Mouse (Mus musculus) naive thymus-derived CD4-positive, alpha-beta T cell, adult 2 months (primary cell): ENCODE measurements around the gene Nckap5l.

Source experiments
- DNase-seq: peaks from one replicate; pipeline ENCODE4 v3.0.0-alpha.2; 2011; ENCODE audit warnings: low read depth

The Nckap5l gene

DNA sequence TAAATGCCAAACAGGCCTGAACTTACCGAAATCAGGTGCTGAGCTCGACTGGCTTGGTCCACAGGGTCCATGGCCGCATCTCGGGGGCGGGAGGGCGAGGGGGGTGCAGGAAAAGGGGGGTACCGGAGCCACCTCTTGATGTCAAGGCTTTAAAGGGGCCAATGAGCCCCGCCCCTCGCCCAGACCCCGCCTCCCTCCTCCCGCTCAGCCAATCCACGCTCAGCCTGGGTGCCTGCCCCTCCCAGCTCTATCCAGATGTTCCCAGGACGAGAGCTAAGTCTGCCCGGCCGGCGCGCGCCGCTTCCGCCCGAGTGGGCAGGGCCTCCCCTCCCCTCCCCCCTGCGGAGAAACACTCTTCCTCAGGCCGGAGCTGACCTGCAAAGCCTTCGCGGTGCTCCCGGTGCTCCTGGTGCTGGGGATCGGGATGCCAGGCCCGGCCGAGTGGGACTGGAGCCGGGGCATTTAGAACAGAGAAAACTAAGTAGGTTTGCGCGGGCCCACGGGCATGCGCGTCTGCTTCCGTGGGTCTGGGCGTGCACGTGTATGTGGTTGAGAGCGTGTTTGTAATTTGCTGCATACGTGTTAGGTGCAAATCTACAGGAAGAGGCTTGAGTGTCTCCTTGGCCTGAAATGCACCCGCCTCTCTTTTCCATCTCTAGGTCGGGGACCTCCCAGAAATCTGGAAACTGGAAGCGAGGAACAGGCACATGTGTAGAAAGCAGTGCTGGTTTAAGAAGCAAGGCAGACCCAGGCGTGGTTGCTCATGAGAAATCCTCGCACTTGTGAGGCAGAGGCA, at the start of gene Nckap5l:
Nckap5l (minus strand) TSS at position 143 of the 796 bp plus-strand sequence.
- peak; percentile 96 for DNase-seq

DNA sequence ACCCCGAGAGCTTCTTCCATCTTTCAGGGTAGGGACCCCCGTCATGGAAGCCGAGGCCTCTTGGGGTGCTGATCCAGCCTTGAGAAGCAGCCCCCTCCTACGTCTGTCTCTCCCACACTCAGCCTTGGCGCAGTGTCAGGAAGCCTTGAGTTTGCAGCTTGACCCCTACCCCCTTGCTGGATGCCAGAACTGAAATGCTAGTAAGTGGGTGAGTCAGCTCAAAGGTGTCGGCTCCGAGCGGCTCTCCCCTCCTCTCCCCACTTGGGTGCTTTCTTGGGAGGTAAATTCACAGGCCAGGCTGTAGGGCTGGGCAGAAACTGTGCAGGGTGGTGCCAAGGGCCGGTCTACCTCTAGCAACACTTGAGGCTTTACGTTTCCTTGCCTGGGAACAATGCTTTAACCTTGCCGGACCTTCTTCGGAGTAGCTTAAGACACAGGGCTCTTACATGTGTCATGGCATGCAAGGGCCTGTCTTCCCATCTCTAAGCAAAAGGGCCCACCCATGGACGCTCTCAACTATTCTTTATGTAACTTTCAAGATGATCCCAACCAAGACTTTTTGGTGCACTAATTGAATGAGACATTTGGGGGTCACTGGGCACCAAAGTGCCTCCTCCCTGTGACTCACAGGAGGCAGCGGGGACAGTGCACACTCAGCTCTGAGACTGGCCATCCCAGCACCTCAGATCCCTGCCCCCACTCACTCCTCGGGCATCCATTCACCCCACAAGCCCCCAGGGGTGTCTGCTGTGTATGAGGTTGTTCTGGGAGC, 48.0 kb upstream of the Nckap5l start:
- no peak for DNase-seq

DNA sequence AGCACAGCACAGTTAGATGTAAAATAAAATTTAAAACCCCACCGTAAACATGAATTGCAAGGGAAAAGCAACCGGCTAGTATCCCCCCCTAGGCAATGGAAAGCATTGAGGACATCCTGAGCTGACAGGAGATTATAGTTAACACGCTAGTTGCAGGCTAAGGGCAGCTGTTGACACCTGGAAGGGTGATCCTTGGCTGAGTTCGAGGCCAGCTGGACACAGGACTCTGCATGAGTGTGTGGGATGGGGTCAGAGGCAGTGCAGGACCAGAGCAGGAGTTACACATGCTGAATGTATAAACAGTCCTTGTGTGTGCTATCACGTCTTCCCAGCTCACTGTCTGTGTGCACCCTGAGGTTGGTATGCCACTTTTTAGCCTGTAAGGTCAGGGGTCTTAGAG, 45.7 kb upstream of the Nckap5l start:
- DNase-seq = no peak

DNA sequence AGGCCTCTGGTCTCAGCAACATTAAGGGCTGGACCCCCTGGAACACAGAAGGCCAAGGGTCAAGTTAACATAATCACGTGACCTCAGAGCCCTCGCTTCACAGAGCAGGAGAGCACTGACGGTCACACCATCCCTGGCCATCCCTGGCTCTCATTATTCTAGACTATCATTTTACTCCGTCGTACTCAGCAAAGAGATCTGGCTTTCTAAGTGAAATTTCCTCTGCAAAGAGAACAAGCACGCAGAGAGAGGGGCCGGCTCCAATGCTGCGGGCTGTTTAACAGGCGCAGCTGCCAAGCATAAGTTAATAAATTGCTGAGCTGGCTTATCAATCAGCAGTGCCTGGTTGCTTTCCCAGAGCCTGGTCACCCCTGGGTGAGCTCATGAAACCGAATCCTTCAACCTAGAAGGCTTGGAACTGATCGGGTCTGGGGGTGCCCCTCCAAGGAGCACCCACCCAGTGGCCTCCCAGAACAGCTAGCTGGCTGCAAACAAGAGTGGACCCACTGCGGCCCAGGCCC, 44.8 kb upstream of the Nckap5l start:
- DNase-seq = no peak

DNA sequence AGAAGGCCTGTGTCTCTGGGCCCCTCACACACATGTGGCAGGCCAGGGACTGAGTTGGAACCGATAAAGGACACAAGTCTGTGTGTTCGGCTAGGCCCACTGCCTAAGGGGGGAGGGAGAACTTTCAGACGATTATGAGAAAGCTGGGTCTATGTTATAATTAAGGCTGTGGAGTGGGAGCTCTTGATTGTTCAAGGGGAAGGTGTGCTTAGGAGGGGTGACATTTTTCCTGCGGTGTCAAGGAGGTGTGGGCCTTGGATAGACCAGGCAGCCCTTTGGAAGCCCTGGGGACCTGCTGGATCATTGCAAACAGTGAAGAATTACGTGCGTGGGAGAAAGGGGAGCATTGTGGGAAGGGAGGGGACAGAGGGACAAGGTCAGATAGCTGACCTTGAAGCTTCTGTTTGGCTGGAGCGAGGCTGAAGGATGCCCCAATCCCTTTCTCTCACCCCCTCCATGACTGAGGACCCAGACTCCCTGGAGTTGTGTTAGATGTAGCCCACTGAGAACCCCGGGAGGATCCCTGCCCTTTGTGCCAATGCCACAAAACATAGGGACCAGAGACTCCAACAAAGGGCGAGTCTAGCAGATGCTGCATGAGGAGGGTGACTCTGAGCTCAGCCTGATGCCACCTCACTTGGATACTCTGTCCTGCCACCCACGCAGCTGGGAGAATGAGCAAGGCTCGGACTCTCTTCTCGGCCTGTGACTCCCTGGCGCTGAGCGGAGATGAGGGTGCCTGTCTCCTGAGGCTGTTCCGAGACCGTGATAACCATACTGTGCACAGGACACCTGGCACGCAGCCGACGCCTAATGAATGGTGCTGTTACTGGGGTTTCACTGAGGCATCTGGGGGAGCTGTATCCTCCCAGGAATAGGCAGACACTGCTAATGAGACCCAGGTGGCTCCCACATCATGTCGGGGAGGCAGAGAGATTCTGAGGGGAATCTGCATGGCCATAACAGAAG, 44.0 kb upstream of the Nckap5l start:
- DNase-seq = no peak

DNA sequence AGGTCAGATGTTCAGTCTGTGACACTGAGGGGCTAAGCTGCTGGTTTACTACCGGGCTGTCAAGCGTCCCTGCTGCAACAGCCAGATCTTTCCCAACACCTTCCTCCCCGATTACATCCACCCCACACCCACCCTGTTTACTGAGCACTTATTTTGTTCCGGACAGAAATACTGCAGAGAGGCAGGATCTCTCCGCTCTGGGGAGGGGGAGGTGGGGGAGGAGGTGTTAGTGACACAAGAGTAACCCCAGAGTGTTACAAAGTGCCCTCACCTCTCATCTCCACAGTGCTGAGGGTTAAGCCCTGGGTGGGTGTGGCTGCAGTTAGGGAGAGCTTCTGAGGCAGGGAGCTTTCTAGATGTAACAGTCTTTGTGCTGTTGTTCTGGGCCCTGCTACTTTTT, 42.8 kb upstream of the Nckap5l start:
- DNase-seq = no peak

DNA sequence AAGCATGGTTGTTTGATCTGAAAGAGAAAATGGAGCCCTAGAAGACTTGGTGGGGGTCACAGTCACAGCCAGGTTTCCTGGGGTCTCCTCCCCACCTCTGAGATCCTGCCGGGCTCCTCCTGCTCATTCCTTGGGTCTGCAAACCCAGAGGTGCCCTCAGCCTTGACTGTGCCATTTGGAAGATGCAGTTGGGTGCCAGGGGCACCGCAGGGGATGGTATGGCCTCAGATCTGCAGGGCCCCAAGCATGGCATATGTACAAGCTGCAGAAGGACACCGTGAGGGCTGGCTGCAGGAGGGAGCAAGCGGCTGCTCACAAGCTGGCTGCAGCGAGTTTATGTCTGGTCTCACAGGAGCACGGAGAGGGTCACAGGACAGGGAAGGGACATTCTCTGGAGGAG, 42.2 kb upstream of the Nckap5l start:
- DNase-seq = no peak

DNA sequence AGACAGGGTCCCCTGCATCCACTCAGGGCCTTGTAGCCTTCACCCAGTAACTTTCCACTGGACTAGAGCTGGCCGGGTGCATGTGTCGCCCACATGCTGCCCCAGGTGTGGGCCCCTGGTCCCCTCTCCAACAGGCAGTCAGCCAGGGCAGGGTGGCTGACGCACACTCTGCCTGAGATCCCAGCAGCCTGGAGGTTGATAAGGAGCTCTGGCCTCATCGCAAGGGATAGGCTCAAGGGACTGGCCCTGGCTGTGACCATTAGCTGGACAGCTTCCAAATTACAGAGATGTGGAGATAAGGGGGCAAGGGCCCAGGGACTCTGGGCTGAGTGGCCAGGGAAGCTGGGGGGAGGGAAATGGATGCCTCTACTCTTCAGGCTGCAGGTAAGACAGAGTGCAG, 41.2 kb upstream of the Nckap5l start:
- DNase-seq = no peak

DNA sequence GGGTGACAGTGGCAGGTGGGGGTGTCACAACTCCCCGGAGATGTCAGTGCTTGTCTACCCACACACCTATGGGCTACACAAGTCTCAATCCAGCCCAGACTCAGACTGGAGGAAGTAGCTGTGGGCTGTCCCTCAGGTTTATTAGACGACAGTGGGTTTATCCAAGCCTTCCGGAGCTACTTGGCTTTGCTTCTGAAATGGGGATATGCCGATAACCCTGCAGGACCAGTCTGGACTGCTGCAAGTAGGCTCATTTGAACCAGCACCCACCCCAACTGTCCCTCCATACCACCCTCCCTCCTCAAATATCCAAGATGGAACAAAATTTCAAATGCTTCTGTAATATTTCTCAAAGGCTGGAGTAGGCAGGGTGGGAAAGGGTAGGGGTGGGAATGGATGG, 40.8 kb upstream of the Nckap5l start:
- DNase-seq = no peak

DNA sequence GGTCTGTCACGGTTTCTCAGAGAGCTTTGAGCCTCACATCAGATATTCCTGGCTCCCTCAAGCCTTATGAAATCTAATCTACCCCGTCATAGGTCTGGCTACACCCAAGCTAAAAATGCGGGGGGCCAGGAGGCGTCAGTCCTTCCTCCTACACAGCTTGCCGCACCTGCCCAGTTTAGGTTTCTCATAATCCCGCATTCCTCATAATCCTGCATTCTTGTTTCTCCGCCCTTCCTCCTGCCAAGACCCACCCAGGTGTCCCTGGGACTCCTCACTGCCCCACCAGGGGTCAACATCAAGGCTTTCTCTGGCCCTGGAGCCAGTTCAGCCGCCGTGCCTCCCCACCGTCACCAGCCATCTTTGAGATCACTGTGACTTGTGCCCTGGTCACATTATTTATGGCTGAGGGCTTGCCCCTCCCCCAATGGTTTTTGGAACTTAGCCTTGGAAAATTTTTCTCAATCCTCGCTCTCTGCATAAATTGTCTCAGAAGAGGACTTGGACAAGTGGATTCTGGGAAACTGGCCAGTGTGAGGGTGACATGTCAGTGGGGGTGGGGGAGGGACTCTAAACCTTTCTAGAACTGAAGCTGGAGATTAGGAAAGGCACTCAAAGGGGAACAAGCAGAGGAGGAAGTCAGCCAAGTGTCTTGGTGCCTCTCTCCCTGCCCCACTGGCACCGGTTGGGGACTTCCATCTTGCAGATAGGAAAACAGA, 40.1 kb upstream of the Nckap5l start:
- DNase-seq = no peak

DNA sequence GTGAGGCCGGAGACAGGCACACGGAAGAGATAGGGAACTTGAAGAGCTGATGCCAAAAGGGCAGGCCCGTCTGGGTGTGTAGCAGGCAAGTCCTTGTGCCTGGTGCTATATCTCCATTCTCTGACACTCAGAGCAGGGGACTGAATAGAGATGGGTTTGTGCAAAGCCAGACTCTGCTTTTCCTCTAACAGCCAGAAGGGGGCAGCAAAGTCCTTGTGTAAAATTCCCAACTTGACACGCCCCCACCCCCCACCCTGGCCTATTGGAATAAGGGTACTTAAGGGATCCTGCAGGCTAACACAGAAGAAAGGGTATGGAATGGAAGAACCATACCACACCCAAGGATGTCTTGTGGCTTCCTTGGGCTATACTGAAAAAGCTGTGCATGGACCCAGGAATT, 39.5 kb upstream of the Nckap5l start:
- peak; percentile 59 for DNase-seq

DNA sequence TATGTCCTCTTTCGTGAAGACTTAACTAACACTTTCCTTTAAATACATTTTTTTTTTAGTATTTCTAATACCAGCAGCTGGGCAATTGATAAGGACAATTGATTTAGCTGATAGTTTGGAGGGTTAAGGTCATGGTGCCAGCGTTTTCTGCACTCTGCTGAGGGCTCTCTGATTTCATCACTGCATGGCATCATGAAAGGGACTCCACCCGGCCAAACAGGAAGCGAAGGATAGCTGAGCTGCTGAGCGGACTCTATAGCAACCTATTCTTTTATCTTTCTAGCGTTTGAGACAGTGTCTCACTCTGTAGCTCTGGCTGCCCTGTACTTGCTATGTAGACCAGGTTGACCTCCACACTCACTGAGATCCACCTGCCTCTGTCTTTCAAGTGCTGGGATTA, 27.2 kb upstream of the Nckap5l start:
- no peak for DNase-seq

DNA sequence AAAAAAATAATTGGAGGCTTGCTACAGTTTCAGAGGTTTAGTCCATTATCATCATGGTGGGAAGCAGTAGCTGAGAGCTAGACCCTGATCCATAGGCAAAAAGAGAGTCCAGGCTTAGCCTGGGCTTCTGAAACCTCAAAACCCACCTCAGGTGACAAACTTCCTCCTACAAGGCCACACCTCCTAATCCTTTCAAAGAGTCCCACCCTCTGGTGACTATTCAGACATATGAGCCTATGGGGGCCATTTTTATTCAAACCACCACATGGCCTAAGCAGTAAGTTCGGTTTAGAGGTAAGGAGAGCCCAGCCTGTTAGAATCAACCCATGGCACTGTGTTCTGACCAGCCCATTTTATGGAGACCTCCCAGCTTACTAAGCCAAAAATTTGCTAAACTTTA, 18.3 kb upstream of the Nckap5l start:
- DNase-seq = no peak

DNA sequence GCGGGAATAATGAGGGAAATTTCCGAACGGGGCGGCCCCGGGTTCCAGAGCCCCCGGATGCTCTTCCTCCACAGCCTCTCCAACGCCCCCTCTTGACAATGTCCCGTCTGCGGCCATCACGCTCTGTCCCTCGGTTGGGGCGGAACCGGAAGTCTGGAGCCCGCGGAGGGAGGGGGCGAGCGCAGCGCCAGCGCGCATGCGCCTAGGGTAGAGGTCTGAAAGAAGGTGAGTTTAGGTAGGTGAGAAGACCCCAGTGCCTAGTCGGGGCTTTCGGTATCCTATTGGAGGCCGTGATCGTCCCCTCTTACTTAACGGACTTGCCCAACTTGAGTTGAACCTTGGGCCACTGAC, 17.0 kb upstream of the Nckap5l start, which contains the start of gene Bcdin3d:
Bcdin3d (minus strand) TSS at position 155 of the 351 bp plus-strand sequence.
- DNase-seq = peak; percentile 90

DNA sequence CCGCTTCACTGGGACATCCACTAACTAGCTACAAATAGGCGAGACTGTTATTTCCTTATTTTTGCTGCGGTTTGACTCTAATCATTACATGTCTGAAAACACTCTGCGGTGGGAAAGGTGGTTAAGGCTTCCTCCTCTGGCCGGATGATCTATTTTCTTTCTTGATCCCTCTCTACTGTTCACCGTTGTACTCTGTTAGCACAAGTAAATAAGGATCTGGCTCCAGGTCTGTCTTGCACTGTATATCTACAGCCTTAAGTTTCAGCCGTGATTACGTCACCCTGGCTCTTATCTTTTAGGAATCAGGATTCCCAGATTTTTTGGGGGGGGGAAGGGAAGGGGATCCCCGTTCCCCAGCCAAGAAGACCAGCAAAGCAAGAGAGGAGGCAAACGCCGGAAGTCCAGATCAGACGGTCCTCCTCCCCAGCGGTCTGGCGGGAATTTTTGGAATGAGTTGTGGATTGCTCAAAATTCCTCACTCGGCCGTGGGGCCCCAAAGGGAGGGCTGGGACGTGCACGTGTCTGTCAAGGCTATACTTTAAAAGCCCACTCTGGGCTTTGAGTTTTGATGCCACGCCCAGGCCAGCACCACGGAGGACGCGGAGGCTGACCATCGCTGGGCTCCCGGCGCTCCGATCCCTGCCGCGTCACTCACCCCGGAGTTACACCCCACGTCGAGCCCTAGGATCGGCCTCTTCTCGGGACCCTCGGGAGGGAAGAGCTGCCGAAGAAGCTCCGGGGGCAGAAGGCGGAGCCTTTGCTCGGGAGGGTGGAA, 16.4 kb upstream of the Nckap5l start:
- peak; percentile 50 for DNase-seq

DNA sequence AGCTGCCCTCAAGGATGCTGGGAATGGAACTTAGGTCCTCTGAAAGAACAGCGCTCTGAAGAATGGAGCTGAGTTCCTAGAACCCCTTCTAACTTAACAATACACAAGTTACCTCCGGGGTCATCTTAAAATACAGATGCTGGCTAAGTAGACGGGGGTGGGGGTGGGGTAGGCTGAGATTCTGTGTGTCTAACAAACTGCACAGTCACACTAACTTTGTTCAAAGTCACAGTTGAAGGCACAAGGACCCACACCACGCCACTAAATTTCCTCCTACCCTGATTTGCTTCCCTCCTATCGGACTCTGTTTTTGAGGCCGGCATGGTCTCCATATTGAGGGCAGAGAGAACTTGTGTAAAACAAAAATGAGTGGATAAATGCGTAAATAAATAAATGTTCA, 15.4 kb upstream of the Nckap5l start:
- no peak for DNase-seq

DNA sequence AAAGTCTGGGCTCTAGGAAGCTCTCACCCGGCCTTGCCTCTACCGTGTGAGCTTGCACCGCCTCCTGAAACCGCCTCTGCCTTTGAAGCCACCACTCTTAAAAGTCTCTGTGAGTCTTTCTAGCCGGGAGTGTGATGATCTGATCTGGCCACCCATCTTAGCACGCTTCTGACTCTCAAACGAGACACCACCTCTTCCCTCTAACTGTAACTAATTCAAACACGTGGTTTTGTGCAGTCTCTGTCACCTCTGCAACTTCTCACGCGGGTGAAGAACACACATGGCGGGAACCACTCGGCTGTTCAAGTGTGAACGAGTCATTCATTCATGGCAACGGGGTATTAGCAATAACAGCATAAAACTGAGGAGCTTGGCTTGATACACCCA, 14.1 kb upstream of the Nckap5l start:
- DNase-seq = peak; percentile 76

DNA sequence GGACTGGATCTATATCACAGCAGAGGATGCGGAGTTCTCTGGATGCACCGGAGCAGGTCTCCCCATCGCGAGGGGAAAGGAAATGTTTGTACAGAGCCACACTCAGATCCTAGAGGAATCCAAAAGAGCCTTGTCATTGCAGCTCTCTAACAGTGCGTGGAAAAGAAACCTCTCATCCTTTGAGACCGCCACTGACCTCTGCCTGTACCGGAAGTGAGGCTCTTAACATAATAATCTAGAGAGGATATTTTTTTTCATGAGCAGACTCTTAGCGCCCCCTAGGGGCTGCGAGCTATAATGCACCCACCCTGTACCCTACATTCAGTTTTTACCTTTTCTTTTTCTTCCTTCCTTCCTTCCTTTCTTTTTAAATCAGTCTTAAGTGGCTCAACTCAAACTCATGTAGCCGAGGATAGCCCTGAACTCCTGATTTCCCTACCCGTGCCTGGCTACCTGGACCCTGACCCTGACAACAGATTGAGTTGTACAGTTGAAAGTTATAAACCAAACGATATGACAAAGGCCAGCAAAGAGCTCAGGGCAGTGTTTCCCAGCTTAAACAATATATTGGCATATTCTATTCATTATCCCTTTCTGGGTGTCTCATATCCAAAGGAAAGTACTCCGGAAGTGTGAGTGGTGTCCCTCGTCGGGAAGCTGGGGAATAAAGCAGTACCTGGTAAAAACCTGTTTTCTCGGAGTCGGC, 13.6 kb upstream of the Nckap5l start:
- DNase-seq = peak; percentile 77

DNA sequence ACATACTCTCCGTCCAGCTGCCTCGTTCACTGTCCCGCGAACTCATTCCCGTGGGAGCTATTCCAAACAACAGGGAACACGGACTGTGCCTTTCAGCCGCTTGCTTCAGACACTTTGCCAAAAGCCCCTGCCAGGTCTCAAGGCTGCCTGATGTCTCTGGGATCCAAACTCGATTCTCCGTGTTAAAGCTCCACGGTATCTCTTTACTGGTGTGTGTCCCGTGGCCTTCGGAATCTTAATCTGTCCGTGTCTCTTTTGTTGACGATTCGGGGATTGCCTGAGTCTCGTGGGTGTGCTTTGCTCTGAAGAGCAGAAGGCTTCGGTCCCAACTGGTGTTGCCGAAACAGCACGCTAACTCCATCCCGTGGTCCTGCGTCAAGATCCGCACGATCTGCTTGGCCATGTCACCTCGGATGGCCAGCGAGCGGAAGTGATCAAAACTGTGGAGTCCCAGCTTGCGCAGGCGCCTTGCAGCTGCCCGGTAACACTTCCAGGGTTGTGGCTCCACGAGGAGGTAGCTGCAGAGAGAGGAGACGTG, 12.7 kb upstream of the Nckap5l start:
- DNase-seq = no peak

DNA sequence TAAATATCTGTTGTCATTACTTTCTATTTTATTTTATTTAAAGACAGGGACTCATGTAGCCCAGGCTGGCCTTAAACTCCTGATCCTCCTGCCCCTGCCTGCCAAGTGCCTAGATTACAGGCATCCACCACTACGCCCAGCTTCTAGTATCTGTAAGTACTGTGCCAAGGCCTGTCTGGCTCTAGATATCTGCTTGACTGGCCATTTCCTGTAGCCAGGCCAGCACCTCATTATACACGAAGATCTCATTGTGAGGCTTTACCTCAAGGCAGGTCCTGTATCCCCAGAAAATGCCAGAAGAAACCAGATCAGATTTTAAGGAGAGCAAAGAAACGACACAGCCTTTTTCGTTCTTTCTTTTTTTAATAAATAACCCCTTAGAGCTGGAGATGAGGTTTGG, 12.2 kb upstream of the Nckap5l start:
- no peak for DNase-seq
